Comparison of ENCODE assay signal across 29 mouse cellular contexts in genomic region chrX:160990276-160990675, GRCm38 (mm10). TPM values are rescaled to one million over a fixed set of nuclear protein-coding genes. Genes with fewer than 3 reads are reported as not detected.
DNase-seq lines count a peak whose midpoint lies in the region; ATAC-seq and TF ChIP-seq lines count a peak whose summit lies in the region.
"Had no signal": no experiment of that assay in that cellular context is flagged by ENCODE, and none has a peak within 500 bp of the region (broad histone marks: within the 10 kb centered on the region; RNA-seq: fewer than 3 reads in every experiment).

No protein-coding gene starts in this region.

- H3K27ac ChIP-seq in left cerebral cortex, adult 2 months: no peak overlapping the region
- no peak overlapping the region for H3K27ac ChIP-seq in lung, postnatal 0 days (ENCODE audit: low read length)
- no peak overlapping the region for H3K27ac ChIP-seq in stomach, postnatal 0 days (replicated peaks)
- H3K27ac ChIP-seq in liver, embryonic 11.5 days (ENCODE audit: low read depth, low read length): no peak overlapping the region
- H3K27ac ChIP-seq: embryonic facial prominence, embryonic 12.5 days; forebrain, embryonic 10.5 days; forebrain, embryonic 13.5 days; heart, adult 2 months; heart, embryonic 10.5 days; heart, embryonic 13.5 days; hindbrain, embryonic 14.5 days; hindbrain, postnatal 0 days had no signal

- no peak for TF ChIP-seq EP300 in lung, postnatal 0 days (IDR thresholded peaks at IDR 0.05)
- TF ChIP-seq EP300 in stomach, postnatal 0 days (optimal IDR thresholded peaks at IDR 0.05): no peak

- intact Hi-C loops in left cerebral cortex, adult 2 months (cut with DNase I): loop anchor here (10.0 kb wide), 3 partner anchors 225 to 485 kb away; partner anchors contain the start of genes Phka2 and Rs1
- intact Hi-C loops in left cerebral cortex, postnatal 4 days (cut with DNase I): no loop called here

- H3K9ac ChIP-seq in lung, postnatal 0 days (replicated peaks; ENCODE audit: low read depth): no peak overlapping the region
- H3K9ac ChIP-seq in stomach, postnatal 0 days (ENCODE audit: low read length): no peak overlapping the region
- no peak overlapping the region for H3K9ac ChIP-seq in liver, embryonic 11.5 days (ENCODE audit: low read depth, low read length)
- H3K9ac ChIP-seq: embryonic facial prominence, embryonic 12.5 days; forebrain, embryonic 13.5 days; heart, embryonic 13.5 days; hindbrain, embryonic 14.5 days had no signal

- no peaks in the 10 kb centered on the region for H3K27me3 ChIP-seq in lung, postnatal 0 days (replicated peaks; ENCODE audit: insufficient read depth, low read length)
- no peaks in the 10 kb centered on the region for H3K27me3 ChIP-seq in stomach, postnatal 0 days (ENCODE audit: control insufficient read depth, insufficient read depth, low read length)
- peaks cover 15% of the 10 kb centered on the region for H3K27me3 ChIP-seq in liver, embryonic 11.5 days (replicated peaks; ENCODE audit: control insufficient read depth, insufficient read depth, low read length)
- H3K27me3 ChIP-seq: CH12.LX; forebrain, embryonic 13.5 days; heart, embryonic 13.5 days had no signal

- no peak for ATAC-seq in lung, postnatal 0 days
- no peak for ATAC-seq in stomach, postnatal 0 days (ENCODE audit: low FRiP score, low TSS enrichment)
- ATAC-seq in liver, embryonic 11.5 days (replicated peaks; ENCODE audit: low FRiP score): no peak
- ATAC-seq: forebrain, embryonic 13.5 days; hindbrain, postnatal 0 days; Patski had no signal

- H3K4me3 ChIP-seq in left cerebral cortex, adult 2 months: peak overlapping the region; percentile 3; the same call in 1 of the 2 replicates
- no peak overlapping the region for H3K4me3 ChIP-seq in lung, postnatal 0 days (ENCODE audit: low read depth, low read length)
- no peak overlapping the region for H3K4me3 ChIP-seq in stomach, postnatal 0 days (ENCODE audit: low read depth, low read length)
- no peak overlapping the region for H3K4me3 ChIP-seq in liver, embryonic 11.5 days (ENCODE audit: low read depth, low read length)
- H3K4me3 ChIP-seq: embryonic facial prominence, embryonic 12.5 days; erythroblast, embryonic 14.5 days; forebrain, embryonic 10.5 days; forebrain, embryonic 13.5 days; heart, adult 2 months; heart, embryonic 10.5 days; heart, embryonic 13.5 days had no signal

- no peak overlapping the region for H3K4me2 ChIP-seq in lung, postnatal 0 days (replicated peaks; ENCODE audit: low read depth, low read length)
- no peak overlapping the region for H3K4me2 ChIP-seq in stomach, postnatal 0 days (replicated peaks; ENCODE audit: low read depth)
- H3K4me2 ChIP-seq in liver, embryonic 11.5 days: no peak overlapping the region
- H3K4me2 ChIP-seq: embryonic facial prominence, embryonic 12.5 days; forebrain, embryonic 13.5 days; heart, embryonic 13.5 days; hindbrain, embryonic 14.5 days had no signal

- no peaks in the 10 kb centered on the region for H3K4me1 ChIP-seq in lung, postnatal 0 days (ENCODE audit: insufficient read depth, low read depth, low read length)
- no peaks in the 10 kb centered on the region for H3K4me1 ChIP-seq in stomach, postnatal 0 days (replicated peaks; ENCODE audit: control insufficient read depth, insufficient read depth)
- no peaks in the 10 kb centered on the region for H3K4me1 ChIP-seq in liver, embryonic 11.5 days (replicated peaks; ENCODE audit: control insufficient read depth, insufficient read depth, low read length)
- H3K4me1 ChIP-seq: embryonic facial prominence, embryonic 12.5 days; heart, embryonic 10.5 days had no signal

- no peak for TF ChIP-seq CTCF in left cerebral cortex, adult 2 months (IDR thresholded peaks at IDR 0.05)
- no peak for TF ChIP-seq CTCF in lung, postnatal 0 days (IDR thresholded peaks at IDR 0.05)
- TF ChIP-seq CTCF in stomach, postnatal 0 days (IDR thresholded peaks at IDR 0.05; ENCODE audit: low read depth): no peak

- H3K36me3 ChIP-seq in lung, postnatal 0 days (ENCODE audit: insufficient read depth, low read length): no peaks in the 10 kb centered on the region
- no peaks in the 10 kb centered on the region for H3K36me3 ChIP-seq in stomach, postnatal 0 days (ENCODE audit: control insufficient read depth, insufficient read depth, low read length)
- no peaks in the 10 kb centered on the region for H3K36me3 ChIP-seq in liver, embryonic 11.5 days (ENCODE audit: control insufficient read depth, insufficient read depth, low read length)
- H3K36me3 ChIP-seq: embryonic facial prominence, embryonic 12.5 days; forebrain, embryonic 10.5 days; G1E; heart, embryonic 10.5 days; heart, embryonic 13.5 days had no signal

- no peak for DNase-seq in left cerebral cortex, adult 2 months (ENCODE audit: extremely low spot score in 1 of 2, low spot score in 2 of 2)
- DNase-seq in left cerebral cortex, postnatal 4 days: no peak
- DNase-seq in lung, postnatal 0 days (ENCODE audit: low spot score): peak; percentile 15
- no peak for DNase-seq in lung, postnatal 14 days
- peak; percentile 0 to 2 for DNase-seq in urinary bladder, postnatal 36 days (ENCODE audit: low spot score in 2 of 2)
- no peak for DNase-seq in urinary bladder, adult 18-20 months (ENCODE audit: low spot score in 2 of 2)
- peak; percentile 16 for DNase-seq in stomach, postnatal 0 days (ENCODE audit: low spot score)
- no peak for DNase-seq in liver, embryonic 11.5 days (ENCODE audit: low spot score)
- DNase-seq: adrenal gland, postnatal 10 days; adrenal gland, postnatal 36 days; B cell, adult 2 months; cerebellum, adult 18-20 months; cerebellum, adult 9-10 months; cerebellum, postnatal 14 days; gastrocnemius, postnatal 25 days; heart, adult 2 months; heart, postnatal 14 days; heart, postnatal 4 days had no signal

- no peaks in the 10 kb centered on the region for H3K9me3 ChIP-seq in lung, postnatal 0 days (ENCODE audit: low read length)
- no peaks in the 10 kb centered on the region for H3K9me3 ChIP-seq in stomach, postnatal 0 days (ENCODE audit: control insufficient read depth, low read length)
- H3K9me3 ChIP-seq in liver, embryonic 11.5 days (ENCODE audit: control insufficient read depth, low read length): no peaks in the 10 kb centered on the region
- H3K9me3 ChIP-seq: embryonic facial prominence, embryonic 12.5 days; forebrain, embryonic 10.5 days; forebrain, embryonic 13.5 days; G1E; heart, embryonic 10.5 days; heart, embryonic 13.5 days had no signal

- 61% methylated on average over 4 of the region's 4 CpGs for WGBS in lung, postnatal 0 days
- 71% methylated on average over 4 of the region's 4 CpGs for WGBS in stomach, postnatal 0 days
- 82% methylated on average over 4 of the region's 4 CpGs for WGBS in liver, embryonic 11.5 days

RNA-seq across cellular contexts. Expression of gene Cdkl5, which starts 4.2 kb away (rescaled TPM):
- 100 to 1,000 TPM; 148 to 159 TPM for total RNA-seq in left cerebral cortex, adult 2 months (2021)
- total RNA-seq in left cerebral cortex, postnatal 4 days (2021): 10 to 100 TPM; 86.2 to 94.6 TPM
- polyA plus RNA-seq in lung, postnatal 0 days (2015; fragmentation: Nextera tagmentation; extraction: Ambion mirVana): 3.3 and 4.9 TPM in 2 replicates
- 0.98 and 1.2 TPM in 2 replicates for polyA plus RNA-seq in stomach, postnatal 0 days (2015; fragmentation: Nextera tagmentation; extraction: Ambion mirVana)
- polyA plus RNA-seq in liver, embryonic 11.5 days (2014; fragmentation: Nextera tagmentation; extraction: Ambion mirVana): 0.57 and 0.95 TPM in 2 replicates
- polyA plus RNA-seq: erythroblast, embryonic 14.5 days had no signal

Comparison
In these comparisons a context has a peak if more than half of its experiments do, and no peak if none do; other contexts are left out.
1. DNase-seq: peak in lung, postnatal 0 days (single experiment), urinary bladder, postnatal 36 days (2 of 2) and stomach, postnatal 0 days (single experiment); none in left cerebral cortex, adult 2 months (0 of 2), left cerebral cortex, postnatal 4 days (single experiment), lung, postnatal 14 days (single experiment), urinary bladder, adult 18-20 months (0 of 2) and liver, embryonic 11.5 days (single experiment).